Mouse (Mus musculus) liver, adult 2 months (tissue): ENCODE data around the gene Pif1.

Experiments used
- CTCF ChIP-seq: fragments of 200-500 bp; IDR thresholded peaks from 2 replicates; pipeline ENCODE4 v1.5.1; 2011; ENCODE audit warnings: low read depth, low read length, control low read depth
- POLR2A ChIP-seq: fragments of 200-500 bp; IDR thresholded peaks from 2 replicates; pipeline ENCODE4 v1.6.1; 2011; ENCODE audit warnings: low read length, control low read depth; ENCODE audit not compliant: insufficient read depth; ENCODE audit errors: extremely low read depth

DNA sequence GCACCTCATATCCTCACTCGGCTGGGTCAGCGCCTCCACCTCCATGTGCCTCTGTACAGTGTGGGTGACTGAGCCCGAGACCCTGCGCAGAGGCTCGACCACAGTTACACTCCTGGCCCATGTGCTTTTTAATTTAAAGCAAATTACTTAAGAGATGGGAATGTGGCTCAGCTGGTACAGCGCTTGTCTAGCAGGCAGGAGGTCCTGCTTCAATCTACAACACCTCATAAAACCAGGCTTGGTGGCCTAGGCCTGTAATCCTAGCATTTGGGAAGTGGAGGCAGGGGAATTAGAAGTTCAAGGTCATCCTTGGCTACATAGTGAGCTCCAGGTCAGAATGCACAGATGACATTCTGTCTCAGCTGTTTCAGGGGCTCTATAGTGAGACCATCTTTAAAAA, 28.2 kb upstream of the Pif1 start:
- TF ChIP-seq POLR2A (no peak), CTCF (no peak)
